Mouse (Mus musculus) lung, postnatal 0 days (tissue): ENCODE measurements around the gene Ppan. TPM values are rescaled to one million over a fixed set of nuclear protein-coding genes. Genes with fewer than 3 reads are reported as not detected.

Experiments used
- ATAC-seq: fragments of 200-750 bp; cut with Nextera tagmentation; 2 replicates; pipeline ENCODE4 v1.8.0; 2017; ENCODE audit warnings: moderate library complexity
- DNase-seq: peaks from one replicate; pipeline ENCODE4 v3.0.0-alpha.2; 2016; ENCODE audit warnings: low spot score
- H3K27ac ChIP-seq: fragments of 300-500 bp; sonication (generic); 2 replicates; pipeline ENCODE4 v1.5.1; 2014; ENCODE audit warnings: antibody characterized with exemption, mild to moderate bottlenecking, low read length, mixed read lengths
- H3K27me3 ChIP-seq: fragments of 300-500 bp; sonication (generic); replicated peaks from 2 replicates; pipeline ENCODE4 v1.6.1; 2014; ENCODE audit warnings: low read length, mixed read lengths; ENCODE audit not compliant: insufficient read depth
- H3K36me3 ChIP-seq: fragments of 300-500 bp; sonication (generic); 2 replicates; pipeline ENCODE4 v1.6.1; 2014; ENCODE audit warnings: low read length, mixed read lengths; ENCODE audit not compliant: insufficient read depth
- H3K4me1 ChIP-seq: fragments of 300-500 bp; sonication (generic); 2 replicates; pipeline ENCODE4 v1.6.1; 2014; ENCODE audit warnings: antibody characterized with exemption, low read depth, low read length, mixed read lengths; ENCODE audit not compliant: insufficient read depth
- H3K4me2 ChIP-seq: fragments of 300-500 bp; sonication (generic); replicated peaks from 2 replicates; pipeline ENCODE4 v1.6.1; 2014; ENCODE audit warnings: low read depth, mild to moderate bottlenecking, low read length, moderate library complexity, mixed read lengths
- H3K4me3 ChIP-seq: fragments of 300-500 bp; sonication (generic); 2 replicates; pipeline ENCODE4 v1.5.1; 2014; ENCODE audit warnings: low read depth, low read length
- H3K9ac ChIP-seq: fragments of 300-500 bp; sonication (generic); replicated peaks from 2 replicates; pipeline ENCODE4 v1.6.1; 2014; ENCODE audit warnings: low read depth, mild to moderate bottlenecking
- H3K9me3 ChIP-seq: fragments of 300-500 bp; sonication (generic); 2 replicates; pipeline ENCODE4 v1.6.1; 2016; ENCODE audit warnings: low read length, mixed read lengths
- CTCF ChIP-seq: IDR thresholded peaks from 2 replicates; pipeline ENCODE4 v1.5.1; 2016; ENCODE audit warnings: antibody characterized with exemption, mild to moderate bottlenecking
- EP300 ChIP-seq: IDR thresholded peaks from 2 replicates; pipeline ENCODE4 v1.6.1; 2016; ENCODE audit warnings: antibody characterized with exemption, mild to moderate bottlenecking, control low read depth
- WGBS: fragments of 180-500 bp; shearing (Covaris S2); extraction: QIAGEN DNeasy Blood & Tissue Kit; methylation state at CpG from one replicate; pipeline ENCODE4 v1.1.7; 2014; 5-methylcytosine and 5-hydroxymethylcytosine counted together
- polyA plus RNA-seq: library from polyadenylated mRNA; unstranded; fragments of >200 nt; fragmentation: Nextera tagmentation; extraction: Ambion mirVana; gene quantifications from 2 replicates; pipeline ENCODE4 v1.2.1, GENCODE M21; 2015

Gene Ppan
- 20.9 and 22.1 TPM in 2 replicates for polyA plus RNA-seq

DNA sequence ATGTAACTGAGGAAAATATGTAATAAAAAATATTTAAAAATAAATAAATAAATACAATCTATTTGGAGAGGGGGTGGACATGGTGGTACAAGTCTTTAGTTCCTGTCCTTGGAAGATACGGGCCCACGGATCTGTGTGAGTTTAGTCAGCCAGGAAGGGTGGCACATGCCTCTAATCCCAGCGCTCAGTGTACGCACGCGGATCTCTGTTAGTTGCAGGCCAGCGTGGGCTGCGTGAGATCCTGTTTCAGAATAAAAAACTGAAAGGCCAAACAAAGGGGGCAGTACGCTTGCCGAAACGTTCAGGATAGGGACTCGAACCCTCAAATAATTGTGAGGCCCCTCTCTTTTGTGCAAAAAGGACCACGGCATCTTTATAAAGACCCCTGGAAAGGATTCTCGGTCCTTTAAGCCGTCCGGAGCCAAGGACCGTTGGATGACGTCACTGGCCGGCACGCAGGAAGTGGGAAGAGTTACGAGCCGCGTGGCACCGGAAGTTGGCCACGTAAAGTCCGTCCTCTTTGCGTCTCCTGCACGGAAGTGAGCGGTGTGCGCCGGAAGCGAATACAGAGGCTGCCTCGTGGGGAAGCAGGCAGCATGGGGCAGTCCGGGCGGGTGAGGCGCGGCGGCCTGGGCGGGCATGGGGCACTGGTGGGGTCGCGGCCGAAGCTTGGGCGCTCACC lies at the start of gene Ppan:
Gene Ppan, plus strand, starts transcription at position 472 of the 682 bp plus-strand sequence.
- H3K27ac ChIP-seq = peak within 1 kb of the TSS; percentile 94
- peak within 1 kb of the TSS; percentile 73 for H3K4me3 ChIP-seq
- no peaks in the 10 kb centered on the region for H3K27me3 ChIP-seq
- ATAC-seq (peak; percentile 98), DNase-seq (peak; percentile 99)
- H3K4me1 ChIP-seq = no peaks in the 10 kb centered on the region
- WGBS = under 1% methylated on average over 41 of the region's 43 CpGs
- H3K9ac ChIP-seq = peak within 1 kb of the TSS; percentile 71
- peaks cover 6% of the 10 kb centered on the region; the same call in 1 of the 2 replicates for H3K36me3 ChIP-seq
- peak within 1 kb of the TSS; percentile 88 for H3K4me2 ChIP-seq
- TF ChIP-seq CTCF (0 out of 2 replicates have a peak, but pooled peaks have one; percentile 0), EP300 (peak; percentile 83)
- no peaks in the 10 kb centered on the region for H3K9me3 ChIP-seq

GRCm38 (mm10) chr9:20838931-20839330 lies 49.0 kb upstream of the Ppan start:
- H3K27me3 ChIP-seq = no peaks in the 10 kb centered on the region
- 52% methylated on average over 6 of the region's 6 CpGs for WGBS

GRCm38 (mm10) chr9:20842211-20842610 lies 45.8 kb upstream of the Ppan start:
- H3K27me3 ChIP-seq = no peaks in the 10 kb centered on the region
- H3K36me3 ChIP-seq = no peaks in the 10 kb centered on the region
- H3K4me3 ChIP-seq = no peak overlapping the region
- DNase-seq (no peak), ATAC-seq (no peak)
- no peaks in the 10 kb centered on the region for H3K9me3 ChIP-seq
- 34% methylated on average over 4 of the region's 4 CpGs for WGBS
- no peak overlapping the region for H3K9ac ChIP-seq
- TF ChIP-seq CTCF (no peak), EP300 (no peak)
- H3K27ac ChIP-seq = no peak overlapping the region
- H3K4me1 ChIP-seq = no peaks in the 10 kb centered on the region
- H3K4me2 ChIP-seq = no peak overlapping the region

More at GRCm38 (mm10) chr9:20838931-20839330, 49.0 kb upstream of the Ppan start:
- no peak for DNase-seq
- Histone ChIP-seq H3K4me2 (no peak overlapping the region), H3K4me3 (no peak overlapping the region), H3K4me1 (no peaks in the 10 kb centered on the region), H3K36me3 (no peaks in the 10 kb centered on the region), H3K27ac (no peak overlapping the region), H3K9ac (no peak overlapping the region), H3K9me3 (no peaks in the 10 kb centered on the region)
- no peak for ATAC-seq
- no peak for TF ChIP-seq CTCF
- no peak for TF ChIP-seq EP300

GRCm38 (mm10) chr9:20842670-20843069 lies 45.3 kb upstream of the Ppan start:
- no peaks in the 10 kb centered on the region for H3K4me1 ChIP-seq
- ATAC-seq (no peak), DNase-seq (peak; percentile 21)
- no peaks in the 10 kb centered on the region for H3K9me3 ChIP-seq
- H3K4me2 ChIP-seq = no peak overlapping the region
- no peaks in the 10 kb centered on the region for H3K27me3 ChIP-seq
- H3K36me3 ChIP-seq = no peaks in the 10 kb centered on the region
- peak; percentile 62 for TF ChIP-seq CTCF
- no peak for TF ChIP-seq EP300
- H3K27ac ChIP-seq = no peak overlapping the region
- no peak overlapping the region for H3K9ac ChIP-seq
- H3K4me3 ChIP-seq = no peak overlapping the region
- WGBS = 19% methylated on average over 2 of the region's 2 CpGs

GRCm38 (mm10) chr9:20850179-20850578 lies 37.8 kb upstream of the Ppan start:
- 82% methylated on average over 2 of the region's 2 CpGs for whole genome bisulfite sequencing
- ATAC-seq = no peak

GRCm38 (mm10) chr9:20857131-20857530 lies 30.8 kb upstream of the Ppan start:
- H3K4me3 ChIP-seq = no peak overlapping the region
- no peaks in the 10 kb centered on the region for H3K4me1 ChIP-seq
- H3K27me3 ChIP-seq = no peaks in the 10 kb centered on the region
- H3K9me3 ChIP-seq = no peaks in the 10 kb centered on the region
- TF ChIP-seq EP300 (no peak), CTCF (no peak)
- H3K9ac ChIP-seq = no peak overlapping the region
- peak; percentile 81 for DNase-seq
- 7% methylated on average over 6 of the region's 6 CpGs for WGBS
- ATAC-seq = peak; percentile 37; the same call in 1 of the 2 replicates
- no peak overlapping the region for H3K4me2 ChIP-seq
- H3K36me3 ChIP-seq = no peaks in the 10 kb centered on the region
- no peak overlapping the region for H3K27ac ChIP-seq

More at GRCm38 (mm10) chr9:20850179-20850578, 37.8 kb upstream of the Ppan start:
- no peaks in the 10 kb centered on the region for H3K27me3 ChIP-seq
- TF ChIP-seq EP300 (no peak), CTCF (no peak)
- H3K9ac ChIP-seq = no peak overlapping the region
- no peak overlapping the region for H3K27ac ChIP-seq
- no peak for DNase-seq
- H3K9me3 ChIP-seq = no peaks in the 10 kb centered on the region
- no peaks in the 10 kb centered on the region for H3K36me3 ChIP-seq
- H3K4me2 ChIP-seq = no peak overlapping the region
- no peaks in the 10 kb centered on the region for H3K4me1 ChIP-seq
- H3K4me3 ChIP-seq = no peak overlapping the region
